Mouse (Mus musculus): Measurements from ENCODE around the gene Msantd2.
A peak's percentile ranks its signal among the peaks of the same experiment; 100 is the strongest.

Msantd2 gene

DNA sequence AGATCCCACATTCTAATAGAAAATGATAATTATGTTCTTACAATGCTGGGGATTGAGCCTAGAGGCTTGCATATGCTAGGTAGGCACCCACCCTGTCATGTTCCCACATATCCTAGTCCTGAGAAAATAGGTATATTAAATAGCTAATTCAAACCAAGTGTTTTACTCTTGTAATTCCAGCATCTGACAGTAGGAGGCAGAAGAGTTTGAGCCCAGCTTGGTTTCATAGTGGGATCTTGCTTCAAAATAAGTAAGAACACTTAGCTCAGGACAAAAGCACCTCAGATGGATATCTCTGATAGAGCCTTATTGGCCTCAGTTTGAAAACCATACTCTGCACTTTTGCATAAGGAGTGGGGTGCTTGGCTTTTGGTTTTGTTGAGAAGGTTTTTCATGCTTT lies 15.2 kb downstream of the Msantd2 start:
- DNase-seq (ENCODE audit: low spot score): no peak

GRCm38 (mm10) chr9:37506023-37506422 lies 16.9 kb downstream of the Msantd2 start:
- no peak for DNase-seq (ENCODE audit: low spot score)

DNA sequence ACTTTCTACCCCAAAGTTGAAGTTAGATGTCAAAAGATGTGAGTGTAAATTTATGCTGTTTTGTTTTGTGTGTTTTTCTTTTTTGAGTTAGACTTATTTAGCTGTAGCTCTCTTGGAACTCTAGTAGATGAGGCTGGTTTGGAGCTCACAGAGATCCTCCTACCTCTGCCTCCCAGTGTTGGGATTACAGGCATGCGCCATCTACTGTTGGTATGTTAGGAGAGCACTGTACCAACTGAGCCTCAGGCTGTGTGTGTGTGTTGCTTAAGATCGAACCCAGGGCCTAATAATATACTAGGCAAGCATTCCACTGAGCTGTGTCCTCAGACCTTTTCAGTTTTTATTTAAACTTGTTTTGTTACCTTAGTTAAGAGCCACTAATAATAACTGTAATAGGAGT lies 23.0 kb downstream of the Msantd2 start:
- no peak for DNase-seq (ENCODE audit: low spot score)

- no peak for DNase-seq (ENCODE audit: low spot score)
Measured at GRCm38 (mm10) chr9:37514456-37514855, 25.3 kb downstream of the Msantd2 start.

DNA sequence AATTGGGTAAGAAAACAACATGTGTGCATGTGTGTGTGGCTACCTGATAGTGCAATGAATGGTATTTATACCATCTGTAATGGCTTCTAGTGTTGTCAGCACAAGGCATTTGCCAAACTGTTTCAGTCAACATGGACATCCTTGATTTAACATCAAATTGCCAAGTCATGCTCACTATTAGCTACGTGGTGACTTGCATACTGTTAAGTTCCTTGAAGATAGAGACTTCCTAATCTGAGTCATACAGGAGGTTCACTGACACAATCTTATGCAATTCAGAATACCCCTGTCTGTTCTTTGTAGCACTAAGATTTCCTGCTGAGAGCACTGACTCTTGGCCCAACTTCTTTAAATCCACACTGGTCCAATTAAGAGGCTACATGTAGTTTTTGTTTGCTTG lies 28.3 kb downstream of the Msantd2 start:
- DNase-seq (ENCODE audit: low spot score): no peak

DNA sequence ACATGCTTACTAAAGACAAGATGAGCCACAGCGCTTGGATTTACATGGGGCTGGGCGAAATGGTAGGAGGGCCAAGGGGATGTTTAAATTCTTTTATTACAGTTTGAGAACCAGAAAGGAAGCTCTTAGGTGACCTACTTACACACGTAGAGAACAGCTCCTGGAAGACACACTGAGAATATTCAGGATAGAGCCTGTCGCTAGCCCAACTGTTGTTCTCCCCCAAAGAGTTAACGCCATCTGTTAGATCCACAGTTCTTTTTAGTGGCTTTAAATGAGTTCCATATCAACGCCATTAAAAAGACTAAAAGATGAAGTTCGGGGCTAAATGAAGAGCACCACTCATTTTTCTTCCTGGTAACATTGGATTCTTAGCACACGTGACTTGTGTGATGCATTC lies 29.9 kb downstream of the Msantd2 start:
- no peak for DNase-seq (ENCODE audit: low spot score)

- DNase-seq (ENCODE audit: low spot score): no peak
Measured at GRCm38 (mm10) chr9:37519995-37520394, 30.9 kb downstream of the Msantd2 start.

GRCm38 (mm10) chr9:37525461-37525860 lies 36.3 kb downstream of the Msantd2 start:
- no peak for DNase-seq (ENCODE audit: low spot score)

GRCm38 (mm10) chr9:37526443-37527395 lies 37.6 kb downstream of the Msantd2 start:
- no peak for DNase-seq (ENCODE audit: low spot score)

- DNase-seq (ENCODE audit: low spot score): no peak
Measured at GRCm38 (mm10) chr9:37527396-37528224, 38.5 kb downstream of the Msantd2 start, which contains the start of gene Esam. Gene Esam, plus strand, starts transcription at chr9:37528078.

- no peak for DNase-seq (ENCODE audit: low spot score)
Measured at GRCm38 (mm10) chr9:37528225-37528970, 39.3 kb downstream of the Msantd2 start.

DNA sequence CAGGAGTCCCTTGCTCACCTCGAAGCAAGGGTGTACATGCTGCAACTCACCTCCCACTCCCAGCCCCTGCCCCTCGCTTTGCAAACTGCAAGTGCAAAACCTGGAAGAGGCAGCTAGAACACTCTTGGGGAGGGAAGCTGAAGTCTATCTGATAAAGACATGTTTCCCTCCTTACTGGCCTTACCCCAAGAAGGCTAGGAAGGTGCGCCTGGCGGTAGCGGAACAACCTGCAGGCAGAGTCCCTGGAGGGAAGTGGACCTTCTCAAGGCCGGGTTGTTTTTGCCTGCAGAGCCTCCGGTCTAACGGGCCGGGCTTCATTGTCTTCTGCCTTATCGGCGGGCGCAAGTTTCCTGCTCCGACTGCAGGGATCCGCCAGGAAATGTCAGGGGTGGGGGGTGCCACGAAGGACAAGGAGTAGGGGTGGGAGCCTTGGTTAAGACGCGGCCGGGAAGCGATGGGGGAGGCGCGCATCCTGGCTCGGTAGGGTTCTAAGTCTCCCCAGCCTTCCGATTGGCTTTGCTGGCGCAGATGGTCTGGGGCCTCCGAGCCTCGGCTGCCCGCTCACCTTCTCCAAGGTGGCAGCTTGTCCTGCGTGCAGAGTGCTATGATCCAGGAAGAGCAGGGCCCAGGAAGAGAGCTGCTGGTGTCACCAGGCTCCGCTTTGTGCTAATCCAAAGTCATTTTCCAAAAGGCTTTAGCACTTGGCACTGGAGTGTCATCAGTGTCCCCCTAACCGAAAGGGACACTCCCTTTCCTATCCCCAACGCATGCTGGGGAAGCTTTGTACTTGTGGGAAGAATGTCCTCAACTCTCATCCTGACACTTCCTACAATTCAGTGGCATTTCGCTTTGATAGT lies 41.1 kb downstream of the Msantd2 start:
- no peak for DNase-seq (ENCODE audit: low spot score)

GRCm38 (mm10) chr9:37530888-37531705 lies 42.0 kb downstream of the Msantd2 start:
- DNase-seq (ENCODE audit: low spot score): peak; percentile 32

GRCm38 (mm10) chr9:37536851-37537250 lies 47.7 kb downstream of the Msantd2 start:
- DNase-seq (ENCODE audit: low spot score): no peak

DNA sequence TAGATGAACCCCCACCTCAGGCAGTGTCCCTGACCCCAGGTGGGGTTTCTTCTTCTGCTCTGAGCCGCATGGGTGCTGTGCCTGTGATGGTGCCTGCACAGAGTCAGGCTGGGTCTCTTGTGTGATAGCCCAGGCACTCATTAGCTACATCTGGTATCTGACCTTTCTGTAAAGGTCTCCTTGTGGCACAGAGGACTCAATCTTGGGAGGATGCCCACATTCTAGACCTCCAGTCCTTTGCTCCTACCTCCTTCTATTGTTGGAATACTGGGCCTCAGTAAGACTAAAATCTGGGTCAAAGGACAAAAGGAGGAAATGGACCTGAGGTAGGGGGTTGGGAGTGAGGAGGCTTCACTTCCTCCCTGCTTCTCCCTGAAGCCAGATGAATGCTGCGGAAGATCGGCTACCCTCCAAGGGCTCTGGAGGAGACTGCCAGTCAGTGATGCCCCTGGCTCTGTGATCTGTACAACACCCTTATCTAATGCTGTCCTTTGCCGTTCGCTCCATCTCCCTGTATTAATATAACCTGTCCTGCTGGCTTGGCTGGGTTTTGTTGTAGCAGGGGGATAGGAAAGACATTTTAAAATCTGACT lies 48.6 kb downstream of the Msantd2 start:
- DNase-seq (ENCODE audit: low spot score): no peak

GRCm38 (mm10) chr9:37539170-37540025 lies 50.3 kb downstream of the Msantd2 start, which contains the start of gene Vsig2:
Gene Vsig2, plus strand, starts transcription at chr9:37539255.
- DNase-seq (ENCODE audit: low spot score): no peak

- no peak for DNase-seq (ENCODE audit: low spot score)
Measured at GRCm38 (mm10) chr9:37540226-37540625, 51.1 kb downstream of the Msantd2 start.

GRCm38 (mm10) chr9:37540701-37541575 lies 51.8 kb downstream of the Msantd2 start:
- no peak for DNase-seq (ENCODE audit: low spot score)

Data from ovary, postnatal 10 days (tissue).